Mouse (Mus musculus) spleen, adult 2 months (tissue): ENCODE results near the gene Slc24a5. TPM values are rescaled to one million over a fixed set of nuclear protein-coding genes. Genes with fewer than 3 reads are reported as not detected.
"Not testable (repeated sequence)": the region's sequence is repeated elsewhere in the genome, so short reads cannot be mapped to it uniquely, and the experiment has no call there.

ENCODE experiments used
- DNase-seq, 2 experiments: peaks; one replicate each; pipeline versions ENCODE4 v3.0.0 to v3.0.0-alpha.2; 2012 to 2021; ENCODE audit warnings: low spot score in 2 of 2, low read depth in 1 of 2
- H3K27ac ChIP-seq: fragments of 200-500 bp; 2 replicates; pipeline ENCODE4 v1.5.1; 2012; ENCODE audit warnings: low read length, inconsistent platforms; ENCODE audit not compliant: insufficient read depth
- H3K27me3 ChIP-seq: fragments of 200-500 bp; 2 replicates; pipeline ENCODE4 v1.6.1; 2012; ENCODE audit warnings: mild to moderate bottlenecking, moderate library complexity, low read length, inconsistent platforms; ENCODE audit not compliant: control insufficient read depth, insufficient read depth
- H3K36me3 ChIP-seq: fragments of 200-500 bp; 2 replicates; pipeline ENCODE4 v1.6.1; 2012; ENCODE audit warnings: mild to moderate bottlenecking, low read length, inconsistent platforms; ENCODE audit not compliant: control insufficient read depth, insufficient read depth
- H3K4me1 ChIP-seq: fragments of 200-500 bp; 2 replicates; pipeline ENCODE4 v1.6.1; 2011; ENCODE audit warnings: inconsistent platforms; ENCODE audit not compliant: control insufficient read depth, insufficient read depth, insufficient read length
- H3K4me3 ChIP-seq: fragments of 200-500 bp; 2 replicates; pipeline ENCODE4 v1.5.1; 2011; ENCODE audit warnings: mild to moderate bottlenecking, inconsistent platforms; ENCODE audit not compliant: insufficient read depth, insufficient read length; ENCODE audit errors: extremely low read depth
- CTCF ChIP-seq: fragments of 200-500 bp; IDR thresholded peaks from 2 replicates; pipeline ENCODE4 v1.5.1; 2011; ENCODE audit warnings: mild to moderate bottlenecking, inconsistent platforms; ENCODE audit not compliant: insufficient read depth, insufficient read length, insufficient replicate concordance; ENCODE audit errors: extremely low read depth
- POLR2A ChIP-seq: fragments of 200-500 bp; IDR thresholded peaks from 2 replicates; pipeline ENCODE4 v1.6.1; 2011; ENCODE audit warnings: low read depth, low read length, inconsistent platforms
- WGBS: fragments of 180-500 bp; shearing (Covaris S2); methylation state at CpG from one replicate; pipeline ENCODE4 v1.1.7; 2018; 5-methylcytosine and 5-hydroxymethylcytosine counted together
- polyA plus RNA-seq: library from polyadenylated mRNA; depleted of rRNA; stranded (reverse); fragments of >200 nt; gene quantifications from 2 replicates; pipeline ENCODE4 v1.2.3, GENCODE M21; 2012

The Slc24a5 gene
- polyA plus RNA-seq, 1 experiment, result 2.1 TPM

- H3K4me3 ChIP-seq, result no peak overlapping the region
- TF ChIP-seq CTCF (no peak), POLR2A (no peak)
- 92% methylated on average over 7 of the region's 7 CpGs for WGBS
Observed at GRCm38 (mm10) chr2:125067373-125067772, 551 bp upstream of the Slc24a5 start.

GRCm38 (mm10) chr2:125068696-125069095 lies 772 bp downstream of the Slc24a5 start:
- WGBS, result 80% methylated on average over 12 of the region's 12 CpGs
- H3K4me1 ChIP-seq, result no peaks in the 10 kb centered on the region

More at GRCm38 (mm10) chr2:125067373-125067772, 551 bp upstream of the Slc24a5 start:
- no peaks in the 10 kb centered on the region for H3K36me3 ChIP-seq
- H3K4me1 ChIP-seq, result no peaks in the 10 kb centered on the region
- no peak overlapping the region for H3K27ac ChIP-seq
- no peaks in the 10 kb centered on the region for H3K27me3 ChIP-seq
- no peak for DNase-seq

GRCm38 (mm10) chr2:125073056-125073780 lies 5.3 kb downstream of the Slc24a5 start:
- Histone ChIP-seq H3K27me3 (no peaks in the 10 kb centered on the region), H3K4me3 (no peak overlapping the region), H3K36me3 (no peaks in the 10 kb centered on the region), H3K4me1 (no peaks in the 10 kb centered on the region), H3K27ac (no peak overlapping the region)
- TF ChIP-seq CTCF (no peak), POLR2A (no peak)
- no peak for DNase-seq
- WGBS, result 82% methylated on average over 3 of the region's 3 CpGs

More at GRCm38 (mm10) chr2:125068696-125069095, 772 bp downstream of the Slc24a5 start:
- no peaks in the 10 kb centered on the region for H3K27me3 ChIP-seq
- no peak overlapping the region for H3K4me3 ChIP-seq
- no peak for DNase-seq
- no peak overlapping the region for H3K27ac ChIP-seq
- H3K36me3 ChIP-seq, result no peaks in the 10 kb centered on the region
- TF ChIP-seq CTCF, result no peak
- TF ChIP-seq POLR2A, result no peak

- 16% methylated on average over 1 of the region's 1 CpGs for WGBS
- no peak overlapping the region for H3K4me3 ChIP-seq
- no peak overlapping the region for H3K27ac ChIP-seq
- TF ChIP-seq CTCF (no peak), POLR2A (no peak)
- no peaks in the 10 kb centered on the region for H3K4me1 ChIP-seq
- H3K27me3 ChIP-seq, result no peaks in the 10 kb centered on the region
- H3K36me3 ChIP-seq, result peaks cover 1% of the 10 kb centered on the region; the same call in 1 of the 2 replicates
- DNase-seq, result no peak
Observed at GRCm38 (mm10) chr2:125083879-125084278, 16.0 kb downstream of the Slc24a5 start.

GRCm38 (mm10) chr2:125088757-125089156 lies 20.8 kb downstream of the Slc24a5 start:
- H3K27ac ChIP-seq, result no peak overlapping the region
- H3K4me1 ChIP-seq, result no peaks in the 10 kb centered on the region
- 98% methylated on average over 7 of the region's 7 CpGs for WGBS
- no peak for DNase-seq
- H3K36me3 ChIP-seq, result peaks cover 2% of the 10 kb centered on the region; the same call in 1 of the 2 replicates
- H3K27me3 ChIP-seq, result no peaks in the 10 kb centered on the region
- no peak for TF ChIP-seq POLR2A
- TF ChIP-seq CTCF, result no peak
- H3K4me3 ChIP-seq, result no peak overlapping the region

GRCm38 (mm10) chr2:125092123-125092522 lies 24.2 kb downstream of the Slc24a5 start:
- H3K27me3 ChIP-seq, H3K4me1 ChIP-seq, DNase-seq, H3K4me3 ChIP-seq, H3K36me3 ChIP-seq, H3K27ac ChIP-seq: not testable (repeated sequence)
- WGBS, result 79% methylated on average over 3 of the region's 3 CpGs

- not testable (repeated sequence) for H3K4me3 ChIP-seq, H3K36me3 ChIP-seq, H3K27ac ChIP-seq, DNase-seq, H3K4me1 ChIP-seq, H3K27me3 ChIP-seq
- WGBS, result 99% methylated on average over 13 of the region's 13 CpGs
Observed at GRCm38 (mm10) chr2:125104491-125104890, 36.6 kb downstream of the Slc24a5 start.

- DNase-seq, H3K36me3 ChIP-seq, H3K4me1 ChIP-seq, H3K27ac ChIP-seq, H3K4me3 ChIP-seq, H3K27me3 ChIP-seq: not testable (repeated sequence)
- WGBS, result 96% methylated on average over 4 of the region's 4 CpGs
Observed at GRCm38 (mm10) chr2:125106536-125106935, 38.6 kb downstream of the Slc24a5 start.
